Mouse (Mus musculus) kidney, adult 2 months (tissue): ENCODE results near the gene Tubd1.

Source experiments
- CTCF ChIP-seq: fragments of 200-500 bp; conservative IDR thresholded peaks from 2 replicates; pipeline ENCODE4 v1.5.1; 2011; ENCODE audit warnings: low read depth, mild to moderate bottlenecking, control low read depth, low read length, moderate library complexity, mixed read lengths; ENCODE audit not compliant: insufficient read depth, insufficient read length
- POLR2A ChIP-seq: fragments of 200-500 bp; IDR thresholded peaks from one replicate; pipeline ENCODE4 v1.6.1; 2011; ENCODE audit warnings: low read depth, low read length, control low read depth

GRCm38 (mm10) chr11:86604289-86604688 lies 59.5 kb downstream of the Tubd1 start:
- TF ChIP-seq POLR2A (no peak), CTCF (no peak)
